Mouse (Mus musculus) adrenal gland, adult 18-20 months (tissue): Measurements from ENCODE around the gene Lpcat3. TPM values are rescaled to one million over a fixed set of nuclear protein-coding genes. Genes with fewer than 3 reads are reported as not detected.

Experiments
- microRNA-seq, 2 experiments: library from miRNA; unstranded; fragments of <30 nt; microRNA quantifications; one replicate each; pipeline ENCODE4 v1.2.0; 2021; ENCODE audit warnings: borderline number of aligned reads in 2 of 2
- total RNA-seq, 2 experiments: library from RNA; stranded (reverse); gene quantifications; 1 replicate in 1 of 2; 2 replicates in 1 of 2; pipeline ENCODE4 v1.2.3; 2021

Lpcat3 gene
- total RNA-seq, 2 experiments from 2014 or later: 92.9 to 108 TPM

Small RNA genes lying within 50 kb of the gene (microRNA-seq; reads per million reads assigned to microRNA genes)
- gene Mir141 (2.8 to 11.0 reads per million in 2 experiments), gene Mir200c (30.7 to 41.6 reads per million in 2 experiments)

Other genes with a start within 250 kb of the Lpcat3 start
- gene Pex5, start 248.0 kb upstream of the Lpcat3 start, total RNA-seq: 100 to 1,000 TPM; 116 to 119 TPM
- gene Clstn3, start 198.2 kb upstream of the Lpcat3 start, total RNA-seq: 100 to 1,000 TPM; 107 to 199 TPM
- 10 to 100 TPM; 22.7 to 22.8 TPM for gene C1rl, start 169.9 kb upstream of the Lpcat3 start, total RNA-seq
- gene C1ra, start 150.6 kb upstream of the Lpcat3 start, total RNA-seq: 10 to 100 TPM; 45.4 to 88.8 TPM
- 10 to 100 TPM; 48.3 to 69.2 TPM for gene C1s1, start 120.7 kb upstream of the Lpcat3 start, total RNA-seq
- gene C1rb, start 92.7 kb upstream of the Lpcat3 start, total RNA-seq: 10 to 100 TPM in 1 of 2 experiments, 1 to 10 TPM in 1; 6.7 to 12.3 TPM
- gene C1s2, start 26.9 kb upstream of the Lpcat3 start, total RNA-seq: 1 to 10 TPM; 2.0 to 2.8 TPM
- gene Emg1, start 49.2 kb downstream of the Lpcat3 start, total RNA-seq: 10 to 100 TPM; 81.0 to 86.4 TPM
- 100 to 1,000 TPM; 285 to 301 TPM for gene Phb2, start 49.3 kb downstream of the Lpcat3 start, total RNA-seq
- gene Ptpn6, start 75.7 kb downstream of the Lpcat3 start, total RNA-seq: 10 to 100 TPM in 1 of 2 experiments, 1 to 10 TPM in 1; 9.8 to 11.5 TPM
- 100 to 1,000 TPM; 341 to 388 TPM for gene Grcc10, start 78.3 kb downstream of the Lpcat3 start, total RNA-seq
- not detected for gene Gm45234, start 93.0 kb downstream of the Lpcat3 start, total RNA-seq
- gene Atn1, start 93.5 kb downstream of the Lpcat3 start, total RNA-seq: 10 to 100 TPM; 78.4 to 80.2 TPM
- gene Eno2, start 106.6 kb downstream of the Lpcat3 start, total RNA-seq: 10 to 100 TPM; 19.8 to 37.7 TPM
- under 1 TPM in 1 of 2 experiments, not detected in 1; 0.90 TPM for gene Lrrc23, start 116.7 kb downstream of the Lpcat3 start, total RNA-seq
- 10 to 100 TPM; 17.3 to 18.9 TPM for gene Spsb2, start 145.6 kb downstream of the Lpcat3 start, total RNA-seq
- 100 to 1,000 TPM; 383 to 517 TPM for gene Tpi1, start 151.3 kb downstream of the Lpcat3 start, total RNA-seq
- gene Usp5, start 166.5 kb downstream of the Lpcat3 start, total RNA-seq: 100 to 1,000 TPM; 107 to 128 TPM
- 1 to 10 TPM in 1 of 2 experiments, under 1 TPM in 1; 0.77 to 2.7 TPM for gene Cdca3, start 166.5 kb downstream of the Lpcat3 start, total RNA-seq
- 1 to 10 TPM; 9.2 to 9.6 TPM for gene Gnb3, start 177.2 kb downstream of the Lpcat3 start, total RNA-seq
- 10 to 100 TPM; 24.1 to 24.4 TPM for gene P3h3, start 194.7 kb downstream of the Lpcat3 start, total RNA-seq
- 1 to 10 TPM in 1 of 2 experiments, under 1 TPM in 1; 0.76 to 1.8 TPM for gene Gpr162, start 201.0 kb downstream of the Lpcat3 start, total RNA-seq
- gene Cd4, start 225.2 kb downstream of the Lpcat3 start, total RNA-seq: 1 to 10 TPM in 1 of 2 experiments, under 1 TPM in 1; 0.36 to 1.8 TPM
- gene Lag3, start 248.7 kb downstream of the Lpcat3 start, total RNA-seq: 1 to 10 TPM; 1.4 to 2.6 TPM